Mouse (Mus musculus) spleen, postnatal 10 days (tissue): ENCODE results near the gene Ccno.

Experiments used
- DNase-seq, 2 experiments: peaks; one replicate each; pipeline ENCODE4 v3.0.0; 2021 to 2022; ENCODE audit warnings: low spot score in 2 of 2

Gene Ccno

GRCm38 (mm10) chr13:112987532-112987943 lies at the start of gene Ccno:
TSS of gene Ccno (plus strand) at chr13:112987802.
- peak; percentile 41 to 79 for DNase-seq

DNA sequence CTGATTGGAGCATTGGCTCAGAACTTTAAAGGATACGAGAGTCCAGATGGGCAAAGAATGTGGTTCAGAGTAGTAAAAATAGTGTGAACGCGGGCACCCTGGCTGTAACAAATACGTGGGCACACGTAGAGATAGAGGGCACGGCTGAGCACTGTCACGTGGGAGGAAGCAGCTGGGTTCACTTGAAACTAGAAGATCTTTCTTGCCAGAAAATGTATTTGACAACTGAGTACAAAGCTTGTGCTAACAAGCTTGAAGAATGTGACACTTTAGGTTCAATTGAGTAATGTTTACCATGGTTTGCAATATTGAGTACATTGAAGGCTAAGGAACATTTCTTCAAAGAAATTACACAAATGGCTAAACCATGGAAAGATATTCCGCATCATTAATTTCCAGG lies 49.5 kb upstream of the Ccno start:
- no peak for DNase-seq

GRCm38 (mm10) chr13:112941879-112942330 lies 45.7 kb upstream of the Ccno start:
- DNase-seq = no peak

DNA sequence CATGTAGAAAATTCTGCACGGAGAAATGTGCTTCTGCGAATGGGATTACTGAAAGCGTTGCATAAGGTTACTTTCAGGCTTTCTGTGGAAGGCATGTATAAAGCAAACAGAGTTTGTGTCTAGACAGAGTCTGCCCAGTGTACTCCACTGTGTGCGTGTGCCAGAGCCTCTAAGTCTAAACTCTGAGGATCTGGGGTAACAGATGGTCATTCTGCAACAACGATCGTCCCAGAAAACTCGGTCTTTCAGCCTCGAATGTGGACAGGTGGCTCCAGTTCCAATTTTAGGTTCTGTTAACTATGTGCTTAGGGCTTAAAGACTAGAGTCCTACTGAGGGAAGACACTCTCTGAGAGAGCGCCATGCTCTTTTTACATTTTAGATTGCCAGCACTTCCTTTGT lies 42.3 kb upstream of the Ccno start:
- no peak for DNase-seq

DNA sequence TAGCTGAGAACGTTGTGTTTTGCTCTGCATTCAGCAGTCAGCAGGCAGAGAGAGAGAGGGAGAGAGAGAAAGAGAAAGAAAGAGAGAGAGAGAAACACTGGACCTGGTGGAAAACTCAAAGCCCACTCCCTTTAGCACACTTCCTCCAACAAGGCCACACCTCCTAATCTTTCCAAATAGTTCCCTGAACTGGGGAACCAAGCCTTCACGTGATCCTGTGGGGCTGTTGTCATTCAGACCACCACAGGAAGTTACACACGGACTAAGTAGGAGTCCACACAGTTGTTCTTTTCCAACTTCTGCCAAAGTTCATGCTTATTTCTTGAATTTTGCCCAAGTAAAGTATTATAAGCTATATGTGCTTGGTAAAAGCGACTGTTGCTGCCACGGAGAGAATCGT lies 41.7 kb upstream of the Ccno start:
- DNase-seq = no peak

DNA sequence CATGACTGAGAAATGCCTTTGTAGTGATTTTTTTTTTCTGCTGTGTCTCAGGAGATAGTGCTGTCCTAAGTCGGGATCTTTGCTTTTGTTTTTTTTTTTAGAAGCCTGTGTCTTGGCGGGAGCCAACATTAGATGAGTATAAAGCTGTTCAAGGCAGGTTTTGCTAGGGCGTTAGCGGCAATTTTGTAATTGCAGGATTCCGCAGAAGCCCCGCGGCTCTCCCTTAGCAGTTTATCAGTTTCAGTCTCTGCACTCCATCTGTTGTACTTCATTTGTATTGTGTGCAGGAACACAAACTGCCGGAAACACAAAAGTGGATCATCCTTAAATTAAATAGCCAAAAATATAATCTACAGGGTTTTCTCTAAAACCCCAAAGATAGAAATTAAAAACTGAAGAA lies 33.5 kb upstream of the Ccno start:
- DNase-seq = no peak

GRCm38 (mm10) chr13:112963081-112963480 lies 24.5 kb upstream of the Ccno start:
- DNase-seq = no peak

DNA sequence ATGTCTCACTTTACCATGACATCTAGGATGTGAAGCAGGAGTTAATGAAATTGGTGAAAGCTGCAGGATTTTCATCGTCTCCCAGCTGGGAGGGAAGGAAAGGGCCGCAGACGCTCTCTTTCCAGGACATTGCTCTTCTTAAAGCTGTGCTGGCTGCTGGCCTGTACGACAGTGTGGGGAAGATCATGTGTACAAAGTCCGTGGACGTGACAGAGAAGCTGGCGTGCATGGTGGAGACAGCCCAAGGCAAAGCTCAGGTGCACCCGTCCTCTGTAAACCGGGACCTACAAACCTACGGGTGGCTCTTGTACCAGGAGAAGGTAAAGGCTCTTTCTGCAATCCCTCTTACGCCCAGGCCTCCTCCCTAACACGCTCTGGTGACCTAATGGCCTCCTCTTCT lies 23.2 kb upstream of the Ccno start:
- no peak for DNase-seq

DNA sequence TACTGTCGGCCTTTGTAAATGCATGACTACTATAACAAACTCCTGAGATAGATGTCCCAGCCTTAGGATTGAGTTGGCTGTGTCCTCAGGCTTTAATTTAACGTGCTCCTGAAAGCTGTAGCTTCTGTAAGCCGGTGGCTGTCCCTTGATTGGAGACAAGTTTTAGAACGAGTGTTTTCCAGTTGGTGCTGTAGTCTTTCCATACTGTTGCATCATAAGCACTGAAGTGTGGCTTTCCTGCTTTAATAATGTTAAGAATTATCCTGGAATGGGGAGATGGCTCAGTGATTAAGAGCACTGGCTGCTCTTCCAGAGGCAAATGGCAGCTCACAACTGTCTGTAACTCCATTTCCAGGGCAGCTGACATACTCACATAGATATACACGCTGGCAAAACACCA lies 20.3 kb upstream of the Ccno start:
- no peak for DNase-seq

DNA sequence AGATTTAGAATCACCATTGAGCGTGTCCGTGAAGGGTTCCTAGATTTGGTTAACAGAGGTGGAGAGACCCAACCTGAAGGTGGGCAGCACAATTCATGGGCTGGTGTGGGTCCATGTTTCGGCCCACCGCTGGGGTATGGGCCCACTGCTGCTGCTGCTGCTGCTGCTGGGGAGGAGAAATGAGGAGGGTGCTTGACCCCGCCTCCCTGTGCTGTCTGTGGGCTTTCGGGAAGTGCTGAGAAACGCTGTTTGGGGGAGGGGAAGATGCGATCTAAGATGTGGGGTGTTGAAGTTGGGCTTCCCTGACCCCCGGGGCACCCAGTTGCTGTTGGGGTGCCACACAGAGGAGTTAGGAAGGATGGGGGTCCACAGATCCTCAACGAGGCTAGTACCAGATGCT lies 10.9 kb upstream of the Ccno start:
- DNase-seq = no peak

GRCm38 (mm10) chr13:112985605-112986450 lies 1.8 kb upstream of the Ccno start:
- no peak for DNase-seq

DNA sequence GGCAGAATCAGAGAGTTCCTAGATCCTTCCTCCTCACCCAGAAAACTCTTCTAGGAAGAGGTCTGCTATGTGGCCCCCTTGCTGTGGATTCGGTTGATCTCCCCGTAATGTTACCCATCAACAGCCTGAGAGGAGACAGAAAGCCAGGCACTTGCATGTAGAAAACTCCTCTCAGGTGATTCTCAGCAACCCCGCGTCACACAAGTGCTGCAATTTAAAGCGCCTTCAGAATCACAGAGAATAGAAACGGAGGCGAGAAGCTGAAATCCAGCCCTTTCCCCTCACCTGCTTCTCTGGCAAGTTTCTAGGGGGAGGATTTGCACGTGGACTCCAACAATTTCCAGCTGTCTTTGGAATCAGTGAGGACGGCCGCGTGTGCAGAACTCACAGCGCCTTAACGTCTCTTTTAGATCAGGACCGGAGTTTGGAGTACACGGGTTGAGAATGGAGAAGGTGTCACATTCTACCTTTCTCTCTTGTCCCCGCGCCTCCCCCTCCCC lies 1.1 kb upstream of the Ccno start:
- no peak for DNase-seq

DNA sequence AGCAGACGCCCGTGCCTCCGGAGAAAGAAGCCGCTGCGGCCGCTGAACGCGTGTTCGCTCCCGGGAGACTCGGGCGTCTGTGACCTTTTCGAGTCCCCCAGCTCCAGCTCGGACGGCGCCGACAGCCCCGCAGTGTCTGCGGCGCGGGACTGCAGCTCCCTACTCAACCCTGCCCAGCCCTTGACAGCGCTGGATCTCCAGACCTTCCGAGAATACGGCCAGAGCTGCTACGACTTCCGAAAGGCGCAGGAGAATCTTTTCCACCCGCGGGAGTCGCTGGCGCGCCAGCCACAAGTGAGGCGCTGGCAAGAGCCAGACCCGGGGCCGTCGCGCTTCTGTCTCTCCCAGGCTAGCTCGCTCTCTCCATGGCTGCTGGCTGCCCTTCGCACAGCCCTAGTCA lies 389 bp downstream of the Ccno start:
- no peak for DNase-seq

GRCm38 (mm10) chr13:112988866-112989265 lies 1.3 kb downstream of the Ccno start:
- DNase-seq = no peak

DNA sequence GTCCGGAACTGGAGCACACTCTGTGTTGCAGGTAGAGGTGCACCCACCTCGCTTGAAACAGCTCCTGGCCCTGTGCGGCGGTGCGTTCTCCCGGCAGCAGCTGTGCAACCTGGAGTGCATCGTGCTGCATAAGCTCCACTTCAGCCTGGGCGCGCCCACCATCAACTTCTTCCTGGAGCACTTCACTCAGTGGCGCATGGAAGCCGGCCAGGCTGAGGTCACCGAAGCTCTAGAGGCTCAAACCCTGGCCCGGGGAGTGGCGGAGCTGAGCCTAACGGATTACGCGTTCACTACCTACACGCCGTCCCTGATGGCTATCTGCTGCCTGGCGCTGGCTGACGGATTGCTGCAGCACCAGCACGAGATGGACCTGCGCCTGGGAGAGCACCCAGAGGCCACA lies 1.9 kb downstream of the Ccno start:
- DNase-seq = no peak

- no peak for DNase-seq
Measured at GRCm38 (mm10) chr13:112990346-112990745, 2.7 kb downstream of the Ccno start.

DNA sequence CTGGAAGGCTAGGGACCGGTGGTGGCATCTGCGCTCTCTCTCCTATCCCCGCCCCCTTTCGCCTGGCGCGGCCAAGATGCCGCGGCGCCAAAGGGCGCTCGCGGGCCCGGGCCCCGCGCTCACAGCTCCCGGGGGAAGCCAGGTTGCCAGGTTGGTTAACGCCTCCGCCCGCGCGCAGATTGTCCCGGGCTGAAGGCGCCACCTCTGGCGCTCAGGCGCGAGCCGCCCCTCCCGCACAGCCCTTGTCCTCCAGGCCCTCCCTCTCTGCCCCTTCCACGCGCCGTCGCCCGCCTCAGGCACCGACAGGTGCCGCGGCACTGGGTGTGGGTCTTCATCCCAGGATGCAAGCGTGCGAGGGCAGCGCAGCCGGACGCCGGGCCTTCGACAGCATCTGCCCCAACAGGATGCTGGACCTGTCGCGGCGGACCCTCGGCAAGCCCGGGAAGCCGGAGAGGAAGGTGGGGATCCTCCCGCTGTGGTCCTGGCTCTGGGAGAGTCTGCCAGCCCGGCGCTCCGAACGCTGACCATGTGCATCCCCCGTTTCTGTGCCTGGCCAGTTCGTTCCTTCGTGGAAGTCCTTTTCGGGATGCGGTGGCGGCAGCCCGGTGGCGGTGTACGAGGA lies 6.0 kb downstream of the Ccno start, which contains the start of gene Mcidas:
Gene Mcidas, plus strand, starts transcription at position 315 of the 622 bp plus-strand sequence.
- DNase-seq = peak in 1 of 2 experiments; percentile 17

DNA sequence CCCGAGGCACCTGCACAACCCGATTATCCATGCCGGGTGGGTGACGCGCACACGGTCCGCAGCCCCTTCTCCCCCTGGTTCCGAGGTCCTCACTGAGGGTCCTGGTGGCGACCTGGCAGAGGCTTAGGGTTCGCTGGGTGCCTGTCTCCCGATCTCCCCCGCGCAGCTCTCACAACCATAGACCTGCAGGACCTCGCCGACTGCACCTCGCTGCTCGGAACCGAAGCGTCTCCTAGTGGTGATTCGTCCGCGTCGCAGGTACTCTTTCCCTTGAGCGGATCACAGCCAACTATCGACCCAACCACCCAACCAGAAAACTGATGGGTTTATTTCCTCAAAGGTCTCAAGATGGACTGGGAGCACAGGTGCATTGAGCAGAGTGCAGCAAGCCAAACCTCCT lies 6.6 kb downstream of the Ccno start:
- peak; percentile 23 to 68 for DNase-seq

DNA sequence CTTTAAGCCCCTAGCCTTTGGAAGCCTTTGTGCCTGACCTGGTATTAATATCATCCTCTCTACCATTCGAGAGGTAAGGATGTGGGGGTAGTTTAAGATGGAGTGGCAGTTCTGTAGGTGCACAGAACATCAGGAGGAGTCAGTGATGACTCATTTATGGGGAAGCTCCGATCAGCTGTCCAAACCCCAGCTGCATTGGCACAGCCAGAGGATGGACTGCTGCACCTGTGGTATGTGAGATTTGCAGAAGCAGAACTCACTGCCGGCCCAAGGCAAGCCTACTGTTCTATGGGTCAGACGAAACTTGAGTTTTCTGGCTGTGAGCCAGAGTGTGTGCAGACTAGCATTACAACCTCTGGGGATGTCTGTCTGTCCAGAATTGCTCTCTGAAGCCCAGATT lies 8.8 kb downstream of the Ccno start:
- no peak for DNase-seq

DNA sequence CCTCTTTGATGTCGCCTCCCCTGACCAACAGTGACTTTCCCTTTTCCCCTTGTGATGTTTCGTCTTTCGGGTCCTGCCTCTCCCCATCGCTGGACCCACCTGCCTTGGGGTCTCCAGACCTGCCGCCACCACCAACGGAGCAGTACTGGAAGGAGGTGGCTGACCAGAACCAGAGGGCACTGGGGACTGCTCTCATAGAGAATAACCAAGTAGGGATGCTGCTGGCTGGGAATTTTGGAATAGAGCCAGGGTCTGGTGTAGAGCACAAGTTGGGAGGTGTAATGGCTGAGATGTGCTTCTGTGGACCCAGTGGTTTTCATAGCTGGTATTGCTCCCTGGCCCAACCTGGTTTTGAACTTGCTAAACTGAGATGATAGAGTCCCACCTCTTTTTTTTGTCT lies 9.8 kb downstream of the Ccno start:
- no peak for DNase-seq

DNA sequence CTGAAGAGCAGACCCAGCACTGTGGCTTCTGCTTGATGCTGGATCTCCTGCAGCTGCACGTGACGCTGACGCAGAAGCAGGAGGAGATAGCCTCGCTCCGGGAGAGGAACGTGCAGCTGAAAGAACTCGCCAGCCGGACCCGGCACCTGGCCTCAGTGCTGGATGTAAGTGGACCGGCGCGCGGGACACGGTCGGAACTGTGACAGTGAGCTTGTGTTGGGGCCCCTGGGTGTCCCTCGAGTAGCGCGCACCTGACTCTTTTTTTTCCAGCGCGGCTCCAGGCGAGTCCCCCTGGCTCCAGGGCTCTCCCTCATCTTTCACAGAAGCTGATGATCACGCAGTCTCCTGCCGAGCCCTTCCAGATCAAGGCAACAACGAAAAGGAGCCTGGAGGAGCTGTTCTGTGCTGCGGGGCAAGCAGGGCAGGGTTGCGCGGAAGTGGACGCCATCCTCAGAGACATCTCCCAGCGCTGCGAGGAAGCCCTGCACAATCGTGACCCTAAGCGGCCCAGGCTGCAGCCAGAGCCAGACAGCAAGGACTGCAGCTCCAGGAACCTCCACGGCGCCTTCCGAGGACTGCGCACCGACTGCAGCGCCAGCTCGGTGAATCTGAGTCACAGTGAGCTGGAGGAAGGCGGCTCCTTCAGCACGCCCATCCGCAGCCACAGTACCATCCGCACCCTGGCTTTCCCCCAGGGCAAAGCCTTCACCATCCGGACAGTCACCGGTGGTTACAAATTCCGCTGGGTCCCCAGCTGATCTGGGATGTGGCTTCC lies 11.0 kb downstream of the Ccno start:
- DNase-seq = no peak

GRCm38 (mm10) chr13:113000090-113000489 lies 12.5 kb downstream of the Ccno start:
- no peak for DNase-seq
